Mouse (Mus musculus): Measurements from ENCODE around the gene Smoc1. TPM values are rescaled to one million over a fixed set of nuclear protein-coding genes. Genes with fewer than 3 reads are reported as not detected.

Gene Smoc1
- 1 to 10 TPM; 5.1 to 6.7 (median 5.6) TPM for total RNA-seq (2022)

DNA sequence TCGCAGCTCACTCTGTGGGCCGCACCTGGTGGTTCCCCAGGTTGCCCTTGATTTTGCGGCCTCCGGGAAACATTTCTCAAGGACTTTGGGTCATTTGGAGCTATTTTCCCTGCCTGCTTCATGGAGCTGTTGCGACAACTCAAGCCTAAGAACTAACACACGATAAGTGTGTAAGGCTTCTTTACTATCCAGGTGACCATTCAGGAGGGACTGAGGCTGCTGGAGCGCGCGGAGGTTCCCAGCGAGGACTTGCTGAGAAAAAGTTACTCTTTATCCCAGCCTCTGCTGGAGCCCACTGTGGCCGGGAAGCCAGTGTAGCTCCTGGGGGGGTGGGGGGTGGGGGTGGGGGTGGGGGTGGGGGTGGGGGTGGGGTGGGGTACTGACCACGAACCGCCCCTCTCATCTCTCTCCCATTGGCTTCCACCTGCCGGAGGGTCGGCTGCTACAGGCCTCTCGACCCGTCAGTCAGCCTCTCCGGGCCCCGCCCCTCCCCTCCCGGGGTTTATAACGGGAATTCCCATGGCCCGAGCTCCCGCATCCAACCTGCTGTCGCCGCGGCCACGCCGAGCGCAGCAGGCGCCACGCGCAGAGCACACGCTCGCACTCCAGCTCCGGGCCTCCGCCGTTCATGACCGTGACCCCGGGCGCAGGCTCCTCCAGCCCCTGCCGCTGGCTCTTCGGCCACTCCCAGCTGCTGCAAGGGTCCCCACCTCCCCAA, at the start of gene Smoc1:
TSS of gene Smoc1 (plus strand) at position 532 of the 718 bp plus-strand sequence.
- DNase-seq (ENCODE audit: low spot score): no peak

DNA sequence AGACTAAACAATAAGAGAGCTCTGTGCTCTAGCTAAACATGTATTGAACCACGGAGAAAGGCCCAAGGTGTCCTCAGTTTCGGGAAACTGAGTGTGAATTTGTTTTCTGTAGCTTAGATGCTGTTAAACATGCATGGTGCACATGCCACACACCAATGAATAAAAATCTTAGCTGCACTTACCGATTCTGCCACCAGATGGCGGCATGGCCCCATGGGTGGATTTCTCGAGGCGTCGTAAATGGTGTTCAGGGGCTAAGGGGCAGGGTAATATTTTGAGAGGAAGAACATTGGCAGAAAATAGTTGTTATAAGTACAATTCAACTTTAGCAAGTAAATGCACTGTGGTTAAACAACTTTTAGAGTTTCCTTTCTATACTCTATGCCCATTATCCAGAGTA, 44.3 kb upstream of the Smoc1 start:
- peak; percentile 67 for DNase-seq (ENCODE audit: low spot score)

DNA sequence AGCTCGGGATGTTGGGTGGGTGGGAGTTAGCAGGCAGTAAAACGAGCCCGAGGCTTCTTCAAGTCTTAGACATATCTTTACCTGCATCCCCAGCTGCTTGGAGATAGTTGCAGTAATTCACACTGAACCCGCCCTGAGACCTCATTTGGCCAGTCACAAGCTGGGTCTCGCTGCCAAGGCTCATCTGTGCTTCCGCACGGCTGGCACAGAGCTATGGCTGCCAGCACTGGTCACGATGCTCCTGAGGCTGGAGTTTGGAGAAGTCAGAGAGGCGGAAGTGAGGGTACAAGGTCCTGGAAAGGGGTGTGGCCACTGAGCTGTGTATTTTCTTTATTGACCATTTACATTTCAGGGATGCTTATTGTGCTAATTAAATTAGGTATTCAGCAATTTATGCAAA, 42.9 kb upstream of the Smoc1 start:
- DNase-seq (ENCODE audit: low spot score): no peak

DNA sequence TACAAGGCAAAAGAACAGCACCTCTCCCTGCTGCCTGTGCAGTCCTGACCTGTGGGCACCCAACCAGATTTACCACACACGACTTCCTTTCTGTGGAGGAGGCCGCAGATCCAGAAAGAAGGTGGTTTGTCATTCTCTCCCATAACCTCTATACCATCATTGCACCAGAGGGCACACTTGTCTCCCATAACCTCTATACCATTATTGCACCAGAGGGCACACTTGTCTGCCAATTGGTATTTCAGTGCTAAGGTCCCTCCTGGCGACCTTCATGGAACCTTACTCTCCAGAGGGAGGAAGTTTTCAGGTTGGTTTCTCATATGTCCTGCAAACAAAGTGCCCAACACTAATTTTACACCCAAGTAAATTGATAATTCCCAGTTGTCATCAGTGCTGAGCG, 40.0 kb upstream of the Smoc1 start:
- DNase-seq (ENCODE audit: low spot score): no peak

DNA sequence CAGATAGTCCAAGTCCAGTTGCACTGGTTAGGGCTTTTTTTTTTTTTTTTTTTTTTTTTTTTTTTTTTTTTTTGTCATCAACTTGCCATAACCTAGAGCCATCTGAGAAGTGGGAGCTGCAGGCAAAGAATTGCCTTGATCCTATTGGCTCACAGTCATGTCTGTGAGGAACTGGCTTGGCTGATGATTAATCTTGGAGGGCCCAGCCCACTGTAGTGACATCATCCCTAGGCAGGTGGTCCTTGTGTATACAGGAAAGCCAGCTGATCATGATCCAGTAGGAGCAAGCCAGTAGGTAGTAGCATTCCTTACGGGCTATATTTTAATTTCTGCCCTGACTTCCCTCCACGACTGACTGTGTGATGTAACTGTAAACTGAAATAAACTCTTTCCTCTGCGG, 38.3 kb upstream of the Smoc1 start:
- DNase-seq (ENCODE audit: low spot score): no peak

DNA sequence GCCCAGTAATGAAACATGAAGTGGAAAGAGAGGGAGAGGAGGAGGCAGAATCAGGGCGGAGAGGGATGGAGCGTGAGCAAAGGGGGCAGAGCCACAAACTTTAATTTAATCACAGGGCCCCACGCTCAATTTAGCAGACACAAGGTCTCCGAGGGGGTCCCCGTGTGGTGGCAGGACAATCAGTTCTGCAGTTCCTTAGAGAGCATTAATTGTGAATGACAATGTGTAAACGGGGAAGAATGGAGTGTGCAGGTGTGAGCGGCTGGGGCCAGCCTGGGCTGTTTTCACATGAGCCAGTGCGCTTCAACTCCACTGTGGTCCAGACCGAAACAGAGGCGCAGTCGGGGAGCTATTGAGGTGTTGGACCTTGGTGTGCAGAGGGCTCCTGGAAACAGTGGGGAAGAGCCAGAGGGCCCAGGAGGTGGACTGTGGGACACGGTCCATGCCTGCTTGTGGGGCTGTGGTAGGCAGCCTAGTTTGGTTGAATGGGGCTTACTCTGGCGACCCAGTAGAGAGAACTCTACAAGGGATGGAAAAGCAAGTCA, 35.6 kb upstream of the Smoc1 start:
- no peak for DNase-seq (ENCODE audit: low spot score)

DNA sequence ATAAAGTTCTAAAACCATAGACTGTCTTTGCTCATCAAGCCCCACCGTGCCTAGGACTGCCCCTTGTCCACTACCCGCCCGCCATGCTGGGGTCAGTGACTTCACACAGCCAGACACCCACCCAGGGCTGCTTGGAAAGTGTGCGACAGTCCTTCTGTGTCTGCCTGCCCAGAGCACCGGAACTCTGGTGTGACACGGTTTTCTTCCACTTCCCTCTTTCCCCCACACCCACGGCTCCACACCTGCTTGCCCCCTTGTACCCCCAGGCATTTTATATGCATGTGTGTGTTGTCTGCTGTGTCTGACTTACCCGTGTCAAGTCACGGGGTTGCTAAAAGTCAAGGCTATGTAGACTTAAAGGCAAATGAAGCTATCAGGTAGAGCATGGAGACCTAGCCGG, 34.8 kb upstream of the Smoc1 start:
- DNase-seq (ENCODE audit: low spot score): no peak

DNA sequence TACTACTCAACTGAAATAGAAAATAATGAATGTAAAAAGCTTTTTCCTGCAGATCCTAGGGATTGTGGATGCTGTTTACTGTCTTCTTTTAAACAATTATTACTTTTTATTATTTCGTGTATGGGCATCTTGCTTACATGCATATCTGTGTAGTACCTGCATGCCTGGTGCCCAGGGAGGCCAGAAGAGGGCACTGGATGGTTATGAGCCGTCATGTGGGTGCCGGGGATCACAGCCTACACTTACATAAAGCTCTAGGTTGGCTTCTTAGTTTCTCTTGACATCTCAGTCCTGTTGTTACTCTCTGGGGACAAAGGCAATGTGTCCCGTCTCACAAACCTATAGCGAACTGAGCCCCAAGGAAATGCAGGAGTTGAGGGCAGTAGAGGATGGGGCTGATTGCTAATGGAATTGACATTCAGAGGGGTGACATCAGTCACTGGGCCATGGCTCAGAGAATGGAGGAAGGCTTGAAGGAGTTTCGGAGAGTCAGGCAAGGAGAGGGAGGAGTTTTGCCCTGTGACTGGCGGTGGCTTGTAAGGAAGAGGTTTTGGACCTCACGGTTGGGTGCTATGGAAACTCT, 34.0 kb upstream of the Smoc1 start:
- DNase-seq (ENCODE audit: low spot score): no peak

DNA sequence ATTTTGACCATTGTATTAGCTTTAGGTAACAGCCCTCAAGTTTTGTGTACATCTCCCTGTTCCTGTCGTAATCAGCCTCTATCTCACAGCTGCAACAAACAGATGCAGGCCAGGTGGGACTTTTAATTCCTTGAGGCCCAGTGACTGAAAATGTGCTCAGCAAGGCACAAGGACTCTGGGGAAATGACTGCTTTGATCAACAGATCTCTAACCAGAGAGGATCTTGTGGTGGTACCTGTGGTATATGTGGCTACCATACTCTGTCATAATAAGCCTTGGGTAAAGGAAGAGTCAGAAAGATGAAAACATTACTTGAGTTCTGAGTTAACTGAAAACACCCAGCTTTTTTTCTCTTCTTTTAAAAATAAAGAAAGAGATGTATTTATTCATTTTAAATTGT, 32.8 kb upstream of the Smoc1 start:
- DNase-seq (ENCODE audit: low spot score): no peak

DNA sequence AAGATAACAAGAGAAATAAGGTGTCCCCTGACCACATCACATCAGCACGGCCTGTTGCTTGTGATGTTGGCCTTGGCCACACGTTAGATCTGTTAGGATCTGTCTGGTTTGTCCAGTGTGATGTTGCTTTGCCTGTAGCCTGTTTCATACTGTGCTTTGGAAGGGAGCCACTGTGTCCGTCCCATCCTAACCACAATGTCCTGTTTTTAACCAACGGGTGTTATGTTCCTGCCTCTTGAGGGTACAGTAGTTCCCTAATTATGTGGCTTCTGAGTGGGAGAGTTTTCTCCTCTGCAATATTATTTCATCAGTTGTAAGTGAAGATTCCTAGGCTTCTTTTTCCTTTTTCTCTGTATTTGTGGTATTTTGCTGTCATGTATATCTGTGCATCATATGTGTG, 31.3 kb upstream of the Smoc1 start:
- DNase-seq (ENCODE audit: low spot score): no peak

DNA sequence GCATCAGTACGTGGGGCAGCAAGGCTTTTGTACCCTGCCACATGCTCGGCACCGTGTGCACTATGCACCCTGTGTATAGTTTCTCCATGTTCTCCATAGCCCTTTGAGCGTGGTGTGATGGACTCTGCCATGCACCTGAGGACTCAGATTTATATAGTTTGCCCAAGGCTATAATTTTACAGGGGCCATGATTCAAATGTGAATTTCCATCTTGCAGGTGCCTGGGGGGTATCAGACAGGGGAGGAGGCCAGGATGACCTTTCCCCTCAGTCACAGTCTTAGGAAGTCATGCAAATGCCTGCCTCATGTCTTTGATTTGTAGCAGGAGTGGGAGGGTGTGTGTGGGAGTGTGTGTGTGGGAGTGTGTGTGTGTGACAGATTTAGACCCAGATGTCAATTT, 29.0 kb upstream of the Smoc1 start:
- DNase-seq (ENCODE audit: low spot score): no peak

DNA sequence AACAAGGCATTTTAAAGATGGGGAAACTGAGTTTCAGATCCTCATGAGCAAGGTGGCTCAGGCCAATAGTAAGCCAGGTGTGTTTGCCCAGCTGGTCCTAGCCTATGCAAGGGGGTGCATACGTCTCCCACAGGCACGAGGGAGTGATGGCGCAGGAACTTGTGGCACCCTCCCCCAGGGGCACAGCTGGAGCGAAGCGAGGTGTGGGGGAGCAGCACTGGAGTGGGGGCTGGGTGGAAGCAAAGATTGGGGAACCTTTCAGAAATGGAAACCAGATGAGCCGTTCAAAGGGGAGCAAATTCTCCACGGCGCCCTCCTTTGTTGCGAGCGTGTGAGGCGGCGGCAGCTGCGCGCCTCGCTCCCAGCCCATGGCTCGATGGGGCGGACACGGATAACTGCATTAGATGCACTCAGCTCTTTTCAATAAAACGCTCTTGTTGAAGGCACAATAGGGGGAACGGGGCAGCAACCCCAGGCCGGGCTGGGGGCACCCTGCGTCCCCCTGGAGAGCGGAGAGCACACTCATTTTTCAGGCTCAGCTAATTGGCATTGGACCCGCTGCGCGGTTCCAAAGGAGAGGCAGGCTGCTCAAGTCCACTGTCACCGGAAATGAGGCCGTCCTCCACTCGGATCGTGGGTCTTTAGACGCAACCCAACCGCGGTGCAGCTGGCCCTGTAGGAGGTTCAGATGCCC, 27.9 kb upstream of the Smoc1 start:
- DNase-seq (ENCODE audit: low spot score): no peak

DNA sequence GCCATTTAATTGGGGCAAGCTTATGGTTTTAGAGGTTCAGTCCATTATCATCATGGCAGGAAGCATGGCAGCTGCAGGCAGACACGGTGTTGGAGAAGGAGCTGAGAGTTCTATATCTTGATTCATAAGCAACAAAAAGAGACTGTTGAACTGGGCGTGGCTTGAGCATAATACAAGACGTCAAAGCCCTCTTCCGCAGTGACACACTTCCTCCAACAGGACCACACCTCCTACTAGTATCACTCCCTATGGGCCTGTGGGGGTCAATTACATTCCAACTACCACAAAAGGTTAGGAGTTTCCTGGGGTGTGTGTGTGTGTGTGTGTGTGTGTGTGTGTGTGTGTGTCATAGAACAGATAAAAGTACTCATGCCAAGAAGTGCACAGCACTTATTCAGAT, 25.7 kb upstream of the Smoc1 start:
- no peak for DNase-seq (ENCODE audit: low spot score)

DNA sequence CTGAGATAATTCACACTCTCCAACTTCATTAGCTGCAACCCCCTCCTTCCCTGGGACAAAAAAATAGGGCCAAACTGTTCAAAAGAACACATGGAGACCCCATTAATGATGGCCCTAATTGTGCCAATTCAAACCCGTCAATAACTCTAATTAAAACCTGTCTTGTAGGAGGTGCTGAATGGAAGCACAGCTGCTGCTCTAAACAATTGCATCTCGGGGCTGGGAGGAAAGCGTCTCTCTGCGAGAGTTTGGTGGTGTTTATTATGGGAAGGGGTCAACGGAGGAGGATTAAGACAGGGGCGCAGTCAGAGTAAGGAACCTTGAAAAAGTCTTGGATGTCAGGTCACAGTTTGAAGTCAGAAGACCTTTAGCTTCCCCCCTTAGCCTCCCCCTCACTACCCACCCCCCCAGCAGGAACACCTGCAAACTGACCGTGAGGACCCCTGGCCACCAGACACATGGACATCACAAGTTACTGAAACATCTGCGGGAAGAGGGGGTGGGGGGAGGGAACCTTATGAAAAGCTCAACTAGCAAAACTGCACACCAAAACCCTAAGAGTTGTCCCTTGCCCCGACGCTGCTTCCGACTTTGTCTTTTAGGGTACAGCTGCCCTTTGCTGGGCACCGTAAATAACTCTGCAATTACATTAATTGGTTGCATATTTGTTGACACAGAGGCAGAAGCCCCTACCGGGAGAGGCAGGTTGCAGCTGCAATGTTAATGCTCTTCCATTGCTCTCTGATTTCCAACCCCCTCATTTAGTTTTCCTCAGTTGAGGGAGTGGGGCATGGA, 23.6 kb upstream of the Smoc1 start:
- no peak for DNase-seq (ENCODE audit: low spot score)

DNA sequence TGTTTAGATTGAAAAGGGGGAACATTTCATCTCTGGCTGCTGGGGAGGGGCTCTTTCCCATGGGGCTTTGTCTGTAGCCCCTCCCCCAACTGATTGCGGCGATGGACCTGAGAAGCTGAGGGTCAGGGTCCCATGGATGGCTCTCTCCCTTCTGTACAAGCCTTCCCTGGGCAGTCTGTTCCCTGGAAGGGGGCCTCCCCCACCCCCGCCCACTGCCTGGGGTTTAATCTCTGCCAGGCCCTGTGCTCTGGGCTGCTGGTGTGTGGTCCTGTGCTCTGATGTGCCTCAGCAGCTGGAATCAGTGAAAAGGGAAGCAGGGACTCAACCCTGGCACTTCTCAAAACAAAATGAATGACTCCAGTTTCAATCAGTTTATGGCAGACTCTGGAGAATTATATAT, 16.8 kb upstream of the Smoc1 start:
- no peak for DNase-seq (ENCODE audit: low spot score)

DNA sequence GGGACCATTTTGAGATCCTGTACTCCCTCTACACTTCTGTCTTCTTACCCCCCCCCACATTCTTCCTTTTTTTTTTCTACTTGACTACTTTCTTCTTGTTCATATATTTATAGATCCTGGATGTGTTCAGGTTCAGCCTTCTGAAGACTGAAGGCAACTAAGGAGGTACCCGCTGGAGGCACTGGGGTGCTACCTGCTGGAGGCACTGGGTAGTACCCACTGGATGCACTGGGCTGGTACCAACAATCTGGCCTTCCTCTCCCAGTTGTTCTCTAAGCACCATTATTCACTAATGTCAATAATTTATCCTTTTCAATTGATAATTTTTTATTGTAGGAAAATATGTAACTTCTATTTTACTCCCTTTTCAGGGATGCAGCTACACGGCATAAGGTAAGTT, 14.6 kb upstream of the Smoc1 start:
- no peak for DNase-seq (ENCODE audit: low spot score)

DNA sequence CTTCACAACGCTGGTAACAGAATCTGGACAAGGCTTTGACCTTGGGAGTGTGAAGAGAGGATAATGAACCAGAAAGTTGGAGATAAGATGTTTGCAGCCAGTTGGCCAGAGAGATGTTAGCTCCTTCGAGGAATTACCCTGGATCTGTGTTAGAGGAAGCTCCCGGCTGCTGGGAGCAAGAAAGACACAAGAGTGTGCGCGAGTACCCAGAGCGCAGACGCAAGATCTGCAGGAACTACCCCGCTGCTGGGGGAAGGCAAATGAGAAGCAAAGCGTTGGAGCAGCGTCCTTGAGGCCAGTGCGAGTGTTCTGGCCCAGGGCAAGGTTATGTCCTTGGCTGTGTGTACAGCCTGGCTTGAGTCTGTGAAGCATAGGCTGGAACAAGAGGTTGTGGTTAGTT, 13.1 kb upstream of the Smoc1 start:
- no peak for DNase-seq (ENCODE audit: low spot score)

DNA sequence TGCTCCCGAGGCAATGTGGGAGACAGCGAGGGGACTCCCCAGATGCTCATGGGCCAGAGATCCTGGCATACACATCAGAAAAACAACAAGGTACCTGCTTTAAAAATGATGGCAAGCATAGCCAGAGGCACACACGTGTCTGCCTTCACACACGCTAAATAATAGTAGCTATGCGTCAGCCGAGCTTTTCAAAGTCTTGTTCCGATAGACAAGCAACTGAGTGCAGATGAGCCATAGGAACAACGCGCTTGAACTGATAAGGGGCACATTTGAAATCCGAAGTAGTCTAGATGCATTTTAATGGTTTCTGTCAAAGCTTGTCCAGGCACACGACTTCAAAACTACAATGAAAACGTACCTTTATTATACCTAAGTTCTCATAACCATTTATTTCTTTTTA, 9.0 kb upstream of the Smoc1 start:
- no peak for DNase-seq (ENCODE audit: low spot score)

DNA sequence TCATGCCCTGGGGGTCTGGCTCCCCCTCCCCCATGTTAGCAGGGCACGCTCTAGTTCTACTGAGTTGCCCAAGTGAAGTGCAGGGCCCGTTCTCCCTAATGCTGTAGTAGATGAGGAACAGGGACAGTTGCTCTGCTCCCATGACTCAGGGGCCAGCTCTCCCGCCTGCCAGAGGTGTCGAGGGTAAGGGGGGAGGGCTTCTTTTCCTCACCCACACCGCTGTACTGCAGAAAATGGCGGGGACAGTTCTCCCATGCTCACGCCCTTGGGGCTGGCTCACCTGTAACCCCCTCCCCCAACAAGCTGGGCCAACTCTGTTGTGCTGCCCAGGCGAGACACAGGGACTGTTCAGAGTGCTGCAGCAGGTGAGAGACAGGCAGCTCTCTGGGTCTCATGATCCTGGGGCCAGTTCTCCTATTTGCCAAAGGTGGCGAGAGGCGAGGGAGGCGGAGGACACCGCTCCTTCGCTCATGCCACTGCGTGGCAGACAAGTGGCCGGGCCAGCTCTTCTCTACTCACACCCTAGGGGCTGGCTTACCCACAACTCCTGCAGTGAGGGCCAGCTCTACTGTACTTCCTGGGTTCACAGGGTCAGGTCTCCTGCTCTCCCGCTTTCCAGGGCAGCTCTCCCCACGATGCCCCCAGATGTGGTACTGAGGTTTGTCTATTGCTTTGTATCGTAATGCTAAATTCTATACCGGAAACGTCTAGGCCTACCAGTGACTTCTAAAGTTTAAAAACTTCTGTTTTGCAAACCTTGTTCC, 7.9 kb upstream of the Smoc1 start:
- no peak for DNase-seq (ENCODE audit: low spot score)

DNA sequence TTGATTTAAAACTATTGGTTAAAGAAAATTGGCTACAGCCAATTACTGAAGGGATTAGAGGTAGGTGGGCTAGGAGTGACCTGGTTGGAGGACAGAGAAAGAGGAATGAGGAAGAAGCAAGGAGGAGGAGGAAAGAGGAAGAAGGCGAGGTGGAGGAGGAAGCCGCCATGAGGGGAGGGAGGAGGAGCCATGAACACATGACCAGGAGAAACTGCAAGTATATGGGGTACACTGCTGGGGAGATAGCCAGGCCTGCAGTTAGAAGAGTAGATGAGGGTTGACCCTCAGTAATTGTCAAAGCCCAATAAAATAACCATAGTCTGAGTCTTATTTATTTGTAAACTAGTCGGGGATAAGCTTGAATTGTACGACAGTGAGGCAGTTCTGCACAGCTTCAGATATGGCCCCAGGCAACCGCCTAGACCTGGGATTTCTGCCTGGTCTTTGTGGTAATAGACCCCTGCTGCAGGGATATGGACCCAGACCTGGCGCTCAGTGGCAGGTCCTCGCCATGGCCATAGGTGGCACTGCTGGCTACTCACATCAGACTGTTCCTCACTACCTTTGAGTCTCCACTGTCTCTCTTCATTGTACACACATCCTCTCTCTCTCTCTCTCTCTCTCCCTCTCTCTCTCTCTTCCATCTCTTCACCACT, 7.2 kb upstream of the Smoc1 start:
- no peak for DNase-seq (ENCODE audit: low spot score)

DNA sequence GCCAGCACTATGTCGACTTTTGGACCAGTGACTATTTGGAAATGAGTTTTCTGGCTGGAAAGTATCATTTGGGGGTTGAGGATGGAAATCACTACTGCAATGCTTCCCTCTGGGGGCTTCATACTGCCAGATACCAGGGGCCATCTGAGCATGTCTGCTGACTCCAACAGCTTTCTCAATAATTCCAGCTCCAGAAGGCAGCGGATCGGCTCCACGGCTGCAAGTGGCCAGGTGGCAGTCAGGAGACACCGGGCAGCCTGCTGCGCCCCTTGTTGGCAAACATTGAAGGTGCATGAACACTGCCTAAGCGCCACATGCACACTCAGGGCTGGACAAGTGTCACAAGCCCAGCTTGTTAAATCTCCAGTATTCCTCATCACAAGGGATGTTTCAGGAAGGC, 2.2 kb upstream of the Smoc1 start:
- no peak for DNase-seq (ENCODE audit: low spot score)

Data from heart, adult 8-10 months (tissue).